Comparison of ENCODE assay signal across 8 mouse cellular contexts in the genomic region with DNA sequence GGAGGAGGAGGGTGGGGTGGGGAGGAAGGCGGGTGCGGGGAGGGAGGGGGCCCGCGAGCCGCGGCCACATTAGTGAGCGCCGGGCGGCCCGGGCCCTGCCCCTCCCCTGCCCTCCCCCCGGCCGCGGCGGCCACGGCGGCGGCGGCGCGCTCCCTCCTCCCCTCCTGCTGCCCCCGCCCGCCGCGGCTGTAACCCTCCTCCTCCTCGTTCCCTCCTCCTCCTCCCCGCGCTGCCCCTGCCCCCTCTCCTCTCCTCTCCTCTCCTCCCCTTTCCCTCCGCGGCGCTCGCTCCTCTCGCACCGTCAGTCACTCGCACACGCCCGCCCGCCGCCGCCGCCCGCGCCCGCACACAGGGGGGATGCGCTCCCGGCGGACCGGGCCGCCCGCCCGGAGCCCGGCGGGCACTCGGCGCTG. TPM values are rescaled to one million over a fixed set of nuclear protein-coding genes. Genes with fewer than 3 reads are reported as not detected.
DNase-seq lines count a peak whose midpoint lies in the region; ATAC-seq and TF ChIP-seq lines count a peak whose summit lies in the region.

No protein-coding gene starts in this region.

- no peak for TF ChIP-seq CTCF in liver, adult 2 months (IDR thresholded peaks at IDR 0.05; ENCODE audit: low read depth, low read length)
- no peak for TF ChIP-seq CTCF in stomach, postnatal 0 days (IDR thresholded peaks at IDR 0.05; ENCODE audit: low read depth)

- H3K9me3 ChIP-seq in embryonic facial prominence, embryonic 15.5 days (replicated peaks): no peaks in the 10 kb centered on the region
- no peaks in the 10 kb centered on the region for H3K9me3 ChIP-seq in kidney, embryonic 14.5 days (ENCODE audit: control insufficient read depth, low read length)
- no peaks in the 10 kb centered on the region for H3K9me3 ChIP-seq in stomach, postnatal 0 days (ENCODE audit: control insufficient read depth, low read length)

- no peaks in the 10 kb centered on the region for H3K36me3 ChIP-seq in embryonic facial prominence, embryonic 15.5 days
- no peaks in the 10 kb centered on the region for H3K36me3 ChIP-seq in kidney, embryonic 14.5 days (ENCODE audit: control insufficient read depth, insufficient read depth, low read length)
- 0 out of 2 replicates have a peak, but pooled peaks cover 3% of the 10 kb centered on the region for H3K36me3 ChIP-seq in liver, adult 2 months (ENCODE audit: control insufficient read depth, insufficient read depth, low read length)
- H3K36me3 ChIP-seq in myocyte (ENCODE audit: control insufficient read depth, insufficient read depth): peaks cover 8% of the 10 kb centered on the region
- no peaks in the 10 kb centered on the region for H3K36me3 ChIP-seq in stomach, postnatal 0 days (ENCODE audit: control insufficient read depth, insufficient read depth, low read length)

- H3K4me1 ChIP-seq in embryonic facial prominence, embryonic 15.5 days: peaks cover 11% of the 10 kb centered on the region
- peaks cover 7% of the 10 kb centered on the region for H3K4me1 ChIP-seq in kidney, embryonic 14.5 days (ENCODE audit: control insufficient read depth, insufficient read depth, low read length)
- H3K4me1 ChIP-seq in liver, adult 2 months (ENCODE audit: control insufficient read depth, insufficient read depth, low read length): peaks cover 8% of the 10 kb centered on the region; the same call in 1 of the 2 replicates
- H3K4me1 ChIP-seq in stomach, postnatal 0 days (replicated peaks; ENCODE audit: control insufficient read depth, insufficient read depth): no peaks in the 10 kb centered on the region

- peak overlapping the region; percentile 100 for H3K9ac ChIP-seq in embryonic facial prominence, embryonic 15.5 days
- H3K9ac ChIP-seq in kidney, embryonic 14.5 days (ENCODE audit: low read depth, low read length): peak overlapping the region; percentile 99
- peak overlapping the region; percentile 100 for H3K9ac ChIP-seq in liver, adult 2 months (ENCODE audit: low read depth, low read length)
- H3K9ac ChIP-seq in stomach, postnatal 0 days (ENCODE audit: low read length): peak overlapping the region; percentile 100

- H3K79me2 ChIP-seq in liver, adult 2 months (ENCODE audit: control insufficient read depth, insufficient read depth, low read length): peaks cover 6% of the 10 kb centered on the region; the same call in 1 of the 2 replicates
- H3K79me2 ChIP-seq in myocyte (ENCODE audit: control insufficient read depth, insufficient read depth): peaks cover 39% of the 10 kb centered on the region

- H3K27ac ChIP-seq in embryonic facial prominence, embryonic 15.5 days (replicated peaks): peak overlapping the region; percentile 100
- peak overlapping the region; percentile 100 for H3K27ac ChIP-seq in kidney, embryonic 14.5 days (ENCODE audit: low read depth, low read length)
- peak overlapping the region; percentile 99 for H3K27ac ChIP-seq in liver, adult 2 months (replicated peaks; ENCODE audit: insufficient read depth, low read depth, low read length)
- peak overlapping the region; percentile 100 for H3K27ac ChIP-seq in stomach, postnatal 0 days (replicated peaks)

- TF ChIP-seq EP300 in stomach, postnatal 0 days (optimal IDR thresholded peaks at IDR 0.05): no peak

- ATAC-seq in embryonic facial prominence, embryonic 15.5 days (ENCODE audit: insufficient number of reproducible peaks, low FRiP score, low TSS enrichment, low read depth): peak; percentile 85
- peak; percentile 72 for ATAC-seq in kidney, embryonic 14.5 days (ENCODE audit: low FRiP score, low TSS enrichment)
- ATAC-seq in stomach, postnatal 0 days (ENCODE audit: low FRiP score, low TSS enrichment): peak; percentile 76

- H3ac ChIP-seq in myocyte (ENCODE audit: control insufficient read depth, insufficient read length): peak overlapping the region; percentile 80

- peak; percentile 91 for DNase-seq in 416B (ENCODE audit: low read depth)
- peak; percentile 59 to 82 for DNase-seq in adrenal gland, postnatal 4 days (ENCODE audit: low spot score in 2 of 2)
- DNase-seq in heart, adult 9 months (ENCODE audit: low spot score in 2 of 2): peak; percentile 79 to 81
- DNase-seq in liver, adult 2 months (ENCODE audit: extremely low read depth, low read depth, low spot score): peak; percentile 74
- peak; percentile 93 for DNase-seq in stomach, postnatal 0 days (ENCODE audit: low spot score)

- no peaks in the 10 kb centered on the region for H3K27me3 ChIP-seq in embryonic facial prominence, embryonic 15.5 days
- no peaks in the 10 kb centered on the region for H3K27me3 ChIP-seq in kidney, embryonic 14.5 days (ENCODE audit: control insufficient read depth, insufficient read depth, low read length)
- no peaks in the 10 kb centered on the region for H3K27me3 ChIP-seq in liver, adult 2 months (ENCODE audit: control insufficient read depth, insufficient read depth, low read length)
- no peaks in the 10 kb centered on the region for H3K27me3 ChIP-seq in myocyte (ENCODE audit: control insufficient read depth, insufficient read depth, insufficient read length)
- no peaks in the 10 kb centered on the region for H3K27me3 ChIP-seq in stomach, postnatal 0 days (ENCODE audit: control insufficient read depth, insufficient read depth, low read length)

- peak; percentile 50; the same call in 1 of the 2 replicates for TF ChIP-seq POLR2A in liver, adult 2 months (IDR thresholded peaks at IDR 0.05; ENCODE audit: extremely low read depth, insufficient read depth, low read length)
- TF ChIP-seq POLR2A in myocyte (IDR thresholded peaks at IDR 0.05; ENCODE audit: insufficient read length, low read depth): peak; percentile 43

- WGBS in embryonic facial prominence, embryonic 15.5 days: 2% methylated on average over 25 of the region's 54 CpGs
- WGBS in kidney, embryonic 14.5 days: 2% methylated on average over 26 of the region's 54 CpGs
- WGBS in liver, adult 2 months: 2% methylated on average over 26 of the region's 54 CpGs
- 0% methylated on average over 11 of the region's 54 CpGs for WGBS in stomach, postnatal 0 days

- H3K4me2 ChIP-seq in embryonic facial prominence, embryonic 15.5 days (replicated peaks): peak overlapping the region; percentile 61
- peak overlapping the region; percentile 30; the same call in 1 of the 2 replicates for H3K4me2 ChIP-seq in kidney, embryonic 14.5 days (replicated peaks; ENCODE audit: low read depth, low read length)
- no peak overlapping the region for H3K4me2 ChIP-seq in myocyte (ENCODE audit: low read depth)
- peak overlapping the region; percentile 45 for H3K4me2 ChIP-seq in stomach, postnatal 0 days (replicated peaks; ENCODE audit: low read depth)

- peak overlapping the region; percentile 97 for H3K4me3 ChIP-seq in embryonic facial prominence, embryonic 15.5 days (replicated peaks)
- H3K4me3 ChIP-seq in kidney, embryonic 14.5 days (ENCODE audit: low read length): peak overlapping the region; percentile 87
- peak overlapping the region; percentile 85 for H3K4me3 ChIP-seq in liver, adult 2 months (ENCODE audit: insufficient read depth, low read depth, low read length)
- H3K4me3 ChIP-seq in myocyte: peak overlapping the region; percentile 45
- peak overlapping the region; percentile 100 for H3K4me3 ChIP-seq in stomach, postnatal 0 days (ENCODE audit: low read depth, low read length)

TF ChIP-seq in myocyte, 11 proteins besides CTCF, POLR2A, EP300 and RAD21:
- TF ChIP-seq SRF (IDR thresholded peaks at IDR 0.05; ENCODE audit: control insufficient read depth, insufficient read length, low read depth): no peak
- peak; percentile 81 for TF ChIP-seq POLR2AphosphoS2 (IDR thresholded peaks at IDR 0.05; ENCODE audit: insufficient read length, low read depth)
- TF ChIP-seq TCF3 (IDR thresholded peaks at IDR 0.05; ENCODE audit: insufficient read length, low read depth): peak; percentile 2
TF ChIP-seq in myocyte: peak in this region for 2.

RNA-seq across cellular contexts. Expression of a gene that starts 0.6 kb away (rescaled TPM):
- 10 to 100 TPM; 86.1 to 92.1 TPM for total RNA-seq in adrenal gland, postnatal 4 days (2021)
- polyA plus RNA-seq in embryonic facial prominence, embryonic 15.5 days (2015; fragmentation: Nextera tagmentation; extraction: Ambion mirVana): 52.0 and 58.8 TPM in 2 replicates
- 48.5 and 76.0 TPM in 2 replicates for polyA plus RNA-seq in kidney, embryonic 14.5 days (2014; fragmentation: Nextera tagmentation; extraction: Ambion mirVana)
- 52.4 and 55.1 TPM in 2 replicates for total RNA-seq in liver, adult 2 months (2014; rRNA removed)
- polyA plus RNA-seq in liver, adult 2 months (2012; rRNA removed): 8.7 and 9.0 TPM in 2 replicates
- 8.4 TPM for polyA plus RNA-seq in myocyte (2012; fragmentation: generic; extraction: Trizol)
- polyA plus RNA-seq in stomach, postnatal 0 days (2015; fragmentation: Nextera tagmentation; extraction: Ambion mirVana): 24.3 and 25.7 TPM in 2 replicates

RNA-seq across cellular contexts. Expression of a gene that starts 6.9 kb away (rescaled TPM):
- total RNA-seq in adrenal gland, postnatal 4 days (2021): not detected
- polyA plus RNA-seq in embryonic facial prominence, embryonic 15.5 days (2015; fragmentation: Nextera tagmentation; extraction: Ambion mirVana): not detected in 2 replicates
- polyA plus RNA-seq in kidney, embryonic 14.5 days (2014; fragmentation: Nextera tagmentation; extraction: Ambion mirVana): not detected in 2 replicates
- total RNA-seq in liver, adult 2 months (2014; rRNA removed): not detected in 2 replicates
- polyA plus RNA-seq in liver, adult 2 months (2012; rRNA removed): not detected in 2 replicates
- not detected for polyA plus RNA-seq in myocyte (2012; fragmentation: generic; extraction: Trizol)
- not detected in 2 replicates for polyA plus RNA-seq in stomach, postnatal 0 days (2015; fragmentation: Nextera tagmentation; extraction: Ambion mirVana)

Comparison
In these comparisons a context has a peak if more than half of its experiments do, and no peak if none do; other contexts are left out.
1. Peak in every context shown above with its lines: DNase-seq, ATAC-seq, H3K4me3 ChIP-seq and H3K27ac ChIP-seq.
2. H3K4me3 ChIP-seq: peak in every context shown above with its lines; median percentile 100 in stomach, postnatal 0 days; 97 in embryonic facial prominence, embryonic 15.5 days; 87 in kidney, embryonic 14.5 days; 85 in liver, adult 2 months; 45 in myocyte.